Mouse (Mus musculus) embryonic facial prominence, embryonic 11.5 days (tissue): ENCODE results near the gene Ipo4. TPM values are rescaled to one million over a fixed set of nuclear protein-coding genes. Genes with fewer than 3 reads are reported as not detected.

ENCODE experiments used
- ATAC-seq: fragments of 200-750 bp; cut with Nextera tagmentation; replicated peaks from 2 replicates; pipeline ENCODE4 v1.8.0; 2017; ENCODE audit warnings: low read depth; ENCODE audit not compliant: insufficient number of reproducible peaks, low FRiP score, low TSS enrichment
- DNase-seq: peaks from one replicate; pipeline ENCODE4 v3.0.0-alpha.2; 2015; ENCODE audit warnings: low spot score
- H3K27ac ChIP-seq: fragments of 300-500 bp; sonication (generic); replicated peaks from 2 replicates; pipeline ENCODE4 v1.5.1; 2014; ENCODE audit warnings: mild to moderate bottlenecking, low read depth, low read length, control low read depth
- H3K27me3 ChIP-seq: fragments of 300-500 bp; sonication (generic); 2 replicates; pipeline ENCODE4 v1.6.1; 2014; ENCODE audit warnings: mild to moderate bottlenecking, low read length, moderate library complexity, mixed read lengths; ENCODE audit not compliant: control insufficient read depth, insufficient read depth
- H3K36me3 ChIP-seq: fragments of 300-500 bp; sonication (generic); replicated peaks from 2 replicates; pipeline ENCODE4 v1.6.1; 2014; ENCODE audit warnings: low read depth, mild to moderate bottlenecking, low read length, moderate library complexity, mixed read lengths; ENCODE audit not compliant: control insufficient read depth, insufficient read depth
- H3K4me1 ChIP-seq: fragments of 300-500 bp; sonication (generic); 2 replicates; pipeline ENCODE4 v1.6.1; 2014; ENCODE audit warnings: low read length, mixed read lengths; ENCODE audit not compliant: control insufficient read depth, insufficient read depth
- H3K4me2 ChIP-seq: fragments of 300-500 bp; sonication (generic); 2 replicates; pipeline ENCODE4 v1.6.1; 2014; ENCODE audit warnings: low read depth, mild to moderate bottlenecking, control low read depth, low read length, moderate library complexity
- H3K4me3 ChIP-seq: fragments of 300-500 bp; sonication (generic); 2 replicates; pipeline ENCODE4 v1.5.1; 2014; ENCODE audit warnings: low read depth, low read length, control low read depth
- H3K9ac ChIP-seq: fragments of 300-500 bp; sonication (generic); replicated peaks from 2 replicates; pipeline ENCODE4 v1.6.1; 2014; ENCODE audit warnings: mild to moderate bottlenecking, control low read depth, low read length
- H3K9me3 ChIP-seq: fragments of 300-500 bp; sonication (generic); replicated peaks from 2 replicates; pipeline ENCODE4 v1.6.1; 2016; ENCODE audit warnings: mild to moderate bottlenecking, low read length, inconsistent platforms, mixed read lengths; ENCODE audit not compliant: control insufficient read depth
- WGBS: fragments of 180-500 bp; shearing (Covaris S2); extraction: QIAGEN DNeasy Blood & Tissue Kit; methylation state at CpG from one replicate; pipeline ENCODE4 v1.1.7; 2014; 5-methylcytosine and 5-hydroxymethylcytosine counted together
- polyA plus RNA-seq: library from polyadenylated mRNA; unstranded; fragments of >200 nt; fragmentation: Nextera tagmentation; extraction: Ambion mirVana; gene quantifications from 2 replicates; pipeline ENCODE4 v1.2.1, GENCODE M21; 2014

Gene Ipo4
- polyA plus RNA-seq, 1 experiment from 2014 or later, result 85.0 TPM

GRCm38 (mm10) chr14:55643060-55643907, 7.5 kb upstream of the Ipo4 start, which contains the start of gene Tm9sf1:
Gene Tm9sf1, minus strand, starts transcription at chr14:55643806.
- H3K27me3 ChIP-seq, result no peaks in the 10 kb centered on the region
- H3K9ac ChIP-seq, result peak within 1 kb of the TSS; percentile 96
- no peaks in the 10 kb centered on the region for H3K9me3 ChIP-seq
- H3K36me3 ChIP-seq, result peaks cover 2% of the 10 kb centered on the region; the same call in 1 of the 2 replicates
- H3K4me2 ChIP-seq, result peak within 1 kb of the TSS; percentile 50
- peak; percentile 82 for DNase-seq
- peak within 1 kb of the TSS; percentile 95 for H3K27ac ChIP-seq
- under 1% methylated on average over 89 of the region's 89 CpGs for WGBS
- no peaks in the 10 kb centered on the region for H3K4me1 ChIP-seq
- H3K4me3 ChIP-seq, result peak within 1 kb of the TSS; percentile 93
- ATAC-seq, result peak; percentile 78

GRCm38 (mm10) chr14:55642679-55643059, 6.9 kb upstream of the Ipo4 start:
- H3K4me3 ChIP-seq, result peak overlapping the region; percentile 93
- H3K4me2 ChIP-seq, result peak overlapping the region; percentile 50
- ATAC-seq (peak; percentile 25; the same call in 1 of the 2 replicates), DNase-seq (no peak)
- H3K9me3 ChIP-seq, result no peaks in the 10 kb centered on the region
- H3K36me3 ChIP-seq, result peaks cover 2% of the 10 kb centered on the region; the same call in 1 of the 2 replicates
- 22% methylated on average over 8 of the region's 8 CpGs for WGBS
- no peaks in the 10 kb centered on the region for H3K27me3 ChIP-seq
- no peaks in the 10 kb centered on the region for H3K4me1 ChIP-seq
- peak overlapping the region; percentile 95; the same call in 1 of the 2 replicates for H3K27ac ChIP-seq
- H3K9ac ChIP-seq, result peak overlapping the region; percentile 96

GRCm38 (mm10) chr14:55641291-55641690, 5.5 kb upstream of the Ipo4 start:
- Histone ChIP-seq H3K27me3 (no peaks in the 10 kb centered on the region), H3K36me3 (peaks cover 6% of the 10 kb centered on the region), H3K9me3 (no peaks in the 10 kb centered on the region), H3K4me1 (no peaks in the 10 kb centered on the region), H3K9ac (no peak overlapping the region), H3K4me2 (no peak overlapping the region), H3K4me3 (no peak overlapping the region), H3K27ac (no peak overlapping the region)
- ATAC-seq, result no peak
- WGBS, result 96% methylated on average over 13 of the region's 13 CpGs
- DNase-seq, result no peak

GRCm38 (mm10) chr14:55640816-55641215, 5.1 kb upstream of the Ipo4 start:
- ATAC-seq (no peak), DNase-seq (no peak)
- peaks cover 6% of the 10 kb centered on the region for H3K36me3 ChIP-seq
- H3K4me2 ChIP-seq, result no peak overlapping the region
- no peaks in the 10 kb centered on the region for H3K4me1 ChIP-seq
- H3K4me3 ChIP-seq, result no peak overlapping the region
- H3K9me3 ChIP-seq, result no peaks in the 10 kb centered on the region
- no peak overlapping the region for H3K27ac ChIP-seq
- 95% methylated on average over 14 of the region's 14 CpGs for WGBS
- H3K9ac ChIP-seq, result no peak overlapping the region
- no peaks in the 10 kb centered on the region for H3K27me3 ChIP-seq

GRCm38 (mm10) chr14:55637795-55638194, 2.0 kb upstream of the Ipo4 start, which contains the start of gene Gm49378:
Gene Gm49378, minus strand, starts transcription at chr14:55637895.
- no peak for ATAC-seq

GRCm38 (mm10) chr14:55634874-55635522, 759 bp downstream of the Ipo4 start:
- peak overlapping the region; percentile 52; the same call in 1 of the 2 replicates for H3K27ac ChIP-seq
- peaks cover 18% of the 10 kb centered on the region for H3K36me3 ChIP-seq
- 3% methylated on average over 23 of the region's 23 CpGs for WGBS

More at GRCm38 (mm10) chr14:55637795-55638194, 2.0 kb upstream of the Ipo4 start, which contains the start of gene Gm49378:
- no peak for DNase-seq
- no peak within 1 kb of the TSS for H3K9ac ChIP-seq
- no peaks in the 10 kb centered on the region for H3K27me3 ChIP-seq
- H3K27ac ChIP-seq, result no peak within 1 kb of the TSS
- peaks cover 10% of the 10 kb centered on the region for H3K36me3 ChIP-seq
- no peaks in the 10 kb centered on the region for H3K9me3 ChIP-seq
- 93% methylated on average over 9 of the region's 9 CpGs for WGBS
- H3K4me2 ChIP-seq, result no peak within 1 kb of the TSS
- no peak within 1 kb of the TSS for H3K4me3 ChIP-seq
- no peaks in the 10 kb centered on the region for H3K4me1 ChIP-seq

GRCm38 (mm10) chr14:55629312-55629711, 6.4 kb downstream of the Ipo4 start:
- no peak overlapping the region for H3K4me3 ChIP-seq
- no peaks in the 10 kb centered on the region for H3K27me3 ChIP-seq
- peaks cover 14% of the 10 kb centered on the region for H3K36me3 ChIP-seq
- WGBS, result 57% methylated on average over 5 of the region's 5 CpGs
- H3K9ac ChIP-seq, result no peak overlapping the region
- no peak for ATAC-seq
- DNase-seq, result peak; percentile 40
- no peaks in the 10 kb centered on the region for H3K9me3 ChIP-seq
- H3K4me2 ChIP-seq, result no peak overlapping the region
- no peaks in the 10 kb centered on the region for H3K4me1 ChIP-seq
- H3K27ac ChIP-seq, result no peak overlapping the region

More at GRCm38 (mm10) chr14:55634874-55635522, 759 bp downstream of the Ipo4 start:
- ATAC-seq (peak; percentile 71), DNase-seq (no peak)
- H3K27me3 ChIP-seq, result no peaks in the 10 kb centered on the region
- H3K4me3 ChIP-seq, result peak overlapping the region; percentile 70
- H3K9me3 ChIP-seq, result no peaks in the 10 kb centered on the region
- peak overlapping the region; percentile 78 for H3K9ac ChIP-seq
- peak overlapping the region; percentile 90 for H3K4me2 ChIP-seq
- H3K4me1 ChIP-seq, result no peaks in the 10 kb centered on the region
